Mouse (Mus musculus) forebrain, embryonic 15.5 days (tissue): Measurements from ENCODE around the gene Tnfrsf18. TPM values are rescaled to one million over a fixed set of nuclear protein-coding genes. Genes with fewer than 3 reads are reported as not detected.
A peak's percentile ranks its signal among the peaks of the same experiment; 100 is the strongest.

Experiments
- microRNA counts: library from miRNA; unstranded; fragments of <30 nt; microRNA quantifications from one replicate; lab custom pipeline; 2016
- microRNA-seq: library from miRNA; unstranded; fragments of <30 nt; microRNA quantifications from one replicate; pipeline ENCODE4, GENCODE M21; 2016
- polyA plus RNA-seq: library from polyadenylated mRNA; unstranded; fragments of >200 nt; fragmentation: Nextera tagmentation; extraction: Ambion mirVana; gene quantifications from 2 replicates; pipeline ENCODE4 v1.2.1, GENCODE M21; 2015

Gene Tnfrsf18
- polyA plus RNA-seq, 1 experiment from 2014 or later, result 0.66 TPM

MicroRNAs within 50 kb of the gene (microRNA counts, 519-probe panel; counts per million panel counts)
- microRNA mmu-miR-200a (lab: Ali Mortazavi, UCI) (2,017 counts per million, percentile 25 among the panel's probes with 10 or more counts), microRNA mmu-miR-200b (lab: Ali Mortazavi, UCI) (2,460 counts per million, percentile 52 among the panel's probes with 10 or more counts), microRNA mmu-miR-429 (lab: Ali Mortazavi, UCI) (2,529 counts per million, percentile 55 among the panel's probes with 10 or more counts)

Small RNA genes lying within 50 kb of the gene (microRNA-seq; reads per million reads assigned to microRNA genes)
- 83.7 reads per million, percentile 50 among the genes with 10 or more reads in this experiment for gene Mir200a
- 90.7 reads per million, percentile 53 among the genes with 10 or more reads in this experiment for gene Mir200b
- 395 reads per million, percentile 70 among the genes with 10 or more reads in this experiment for gene Mir429

Other genes with a start within 250 kb of the Tnfrsf18 start
- 0.29 and 0.60 TPM in 2 replicates for gene Tmem88b, start 240.3 kb upstream of the Tnfrsf18 start, polyA plus RNA-seq
- gene Ankrd65, start 235.7 kb upstream of the Tnfrsf18 start, polyA plus RNA-seq, result not detected in 2 replicates
- 228 and 244 TPM in 2 replicates for gene Mrpl20, start 223.3 kb upstream of the Tnfrsf18 start, polyA plus RNA-seq
- gene Ccnl2, start 213.7 kb upstream of the Tnfrsf18 start, polyA plus RNA-seq, result 172 and 173 TPM in 2 replicates
- 127 and 130 TPM in 2 replicates for gene Aurkaip1, start 194.9 kb upstream of the Tnfrsf18 start, polyA plus RNA-seq
- gene Mxra8, start 186.5 kb upstream of the Tnfrsf18 start, polyA plus RNA-seq, result 15.0 and 19.0 TPM in 2 replicates
- 10.6 and 23.1 TPM in 2 replicates for gene Dvl1, start 178.8 kb upstream of the Tnfrsf18 start, polyA plus RNA-seq
- 0.64 and 0.73 TPM in 2 replicates for gene Tas1r3, start 162.8 kb upstream of the Tnfrsf18 start, polyA plus RNA-seq
- gene Cptp, start 156.7 kb upstream of the Tnfrsf18 start, polyA plus RNA-seq, result 20.5 and 22.9 TPM in 2 replicates
- 90.6 and 99.9 TPM in 2 replicates for gene Ints11, start 156.6 kb upstream of the Tnfrsf18 start, polyA plus RNA-seq
- gene Pusl1, start 134.4 kb upstream of the Tnfrsf18 start, polyA plus RNA-seq, result 61.5 and 64.8 TPM in 2 replicates
- 82.2 and 84.5 TPM in 2 replicates for gene Acap3, start 134.3 kb upstream of the Tnfrsf18 start, polyA plus RNA-seq
- gene Ube2j2, start 82.3 kb upstream of the Tnfrsf18 start, polyA plus RNA-seq, result 123 and 127 TPM in 2 replicates
- 7.4 and 9.0 TPM in 2 replicates for gene C1qtnf12, start 63.8 kb upstream of the Tnfrsf18 start, polyA plus RNA-seq
- 27.8 and 30.2 TPM in 2 replicates for gene B3galt6, start 33.5 kb upstream of the Tnfrsf18 start, polyA plus RNA-seq
- 114 and 117 TPM in 2 replicates for gene Sdf4, start 33.3 kb upstream of the Tnfrsf18 start, polyA plus RNA-seq
- 0.83 and 0.95 TPM in 2 replicates for gene Tnfrsf4, start 12.3 kb upstream of the Tnfrsf18 start, polyA plus RNA-seq
- gene Ttll10, start 33.2 kb downstream of the Tnfrsf18 start, polyA plus RNA-seq, result not detected in 2 replicates
- 40.2 and 41.0 TPM in 2 replicates for gene 9430015G10Rik, start 83.8 kb downstream of the Tnfrsf18 start, polyA plus RNA-seq
- 0.46 and 0.72 TPM in 2 replicates for gene Rnf223, start 104.3 kb downstream of the Tnfrsf18 start, polyA plus RNA-seq
- gene Agrn, start 171.3 kb downstream of the Tnfrsf18 start, polyA plus RNA-seq, result 103 and 108 TPM in 2 replicates
- 1.5 and 2.1 TPM in 2 replicates for gene Isg15, start 174.7 kb downstream of the Tnfrsf18 start, polyA plus RNA-seq
- gene AW011738, start 177.1 kb downstream of the Tnfrsf18 start, polyA plus RNA-seq, result 4.2 and 4.3 TPM in 2 replicates
- gene Perm1, start 189.7 kb downstream of the Tnfrsf18 start, polyA plus RNA-seq, result 1.7 and 2.0 TPM in 2 replicates
- gene Plekhn1, start 208.7 kb downstream of the Tnfrsf18 start, polyA plus RNA-seq, result 27.3 and 29.0 TPM in 2 replicates
- 61.0 and 61.6 TPM in 2 replicates for gene Noc2l, start 209.8 kb downstream of the Tnfrsf18 start, polyA plus RNA-seq
- 1.3 and 1.5 TPM in 2 replicates for gene Samd11, start 229.5 kb downstream of the Tnfrsf18 start, polyA plus RNA-seq